Mouse (Mus musculus) midbrain, embryonic 12.5 days (tissue): ENCODE results near the gene Scube3. TPM values are rescaled to one million over a fixed set of nuclear protein-coding genes. Genes with fewer than 3 reads are reported as not detected.

ENCODE experiments used
- ATAC-seq: fragments of 200-750 bp; cut with Nextera tagmentation; 2 replicates; pipeline ENCODE4 v1.8.0; 2017; ENCODE audit warnings: low read depth, moderate TSS enrichment, moderate library complexity; ENCODE audit not compliant: low FRiP score
- H3K27ac ChIP-seq: fragments of 300-500 bp; sonication (generic); replicated peaks from 2 replicates; pipeline ENCODE4 v1.5.1; 2016; ENCODE audit warnings: mild to moderate bottlenecking
- H3K27me3 ChIP-seq: fragments of 300-500 bp; sonication (generic); 2 replicates; pipeline ENCODE4 v1.6.1; 2016; ENCODE audit warnings: mild to moderate bottlenecking
- H3K36me3 ChIP-seq: fragments of 300-500 bp; sonication (generic); 2 replicates; pipeline ENCODE4 v1.6.1; 2016
- H3K4me1 ChIP-seq: fragments of 300-500 bp; sonication (generic); 2 replicates; pipeline ENCODE4 v1.6.1; 2016
- H3K4me2 ChIP-seq: fragments of 300-500 bp; sonication (generic); replicated peaks from 2 replicates; pipeline ENCODE4 v1.6.1; 2016; ENCODE audit warnings: mild to moderate bottlenecking, moderate library complexity
- H3K4me3 ChIP-seq: fragments of 300-500 bp; sonication (generic); 2 replicates; pipeline ENCODE4 v1.5.1; 2016; ENCODE audit warnings: mild to moderate bottlenecking
- H3K9ac ChIP-seq: fragments of 300-500 bp; sonication (generic); replicated peaks from 2 replicates; pipeline ENCODE4 v1.6.1; 2016; ENCODE audit warnings: mild to moderate bottlenecking, moderate library complexity
- H3K9me3 ChIP-seq: fragments of 300-500 bp; sonication (generic); 2 replicates; pipeline ENCODE4 v1.6.1; 2016; ENCODE audit warnings: mild to moderate bottlenecking
- WGBS: fragments of 180-500 bp; shearing (Covaris S2); methylation state at CpG from one replicate; pipeline ENCODE4 v1.1.7; 2016; 5-methylcytosine and 5-hydroxymethylcytosine counted together
- polyA plus RNA-seq: library from polyadenylated mRNA; unstranded; fragments of >200 nt; fragmentation: Nextera tagmentation; extraction: Ambion mirVana; gene quantifications from 2 replicates; pipeline ENCODE4 v1.2.1, GENCODE M21; 2016

Gene Scube3
- polyA plus RNA-seq, 1 experiment from 2014 or later = 10.7 TPM

DNA sequence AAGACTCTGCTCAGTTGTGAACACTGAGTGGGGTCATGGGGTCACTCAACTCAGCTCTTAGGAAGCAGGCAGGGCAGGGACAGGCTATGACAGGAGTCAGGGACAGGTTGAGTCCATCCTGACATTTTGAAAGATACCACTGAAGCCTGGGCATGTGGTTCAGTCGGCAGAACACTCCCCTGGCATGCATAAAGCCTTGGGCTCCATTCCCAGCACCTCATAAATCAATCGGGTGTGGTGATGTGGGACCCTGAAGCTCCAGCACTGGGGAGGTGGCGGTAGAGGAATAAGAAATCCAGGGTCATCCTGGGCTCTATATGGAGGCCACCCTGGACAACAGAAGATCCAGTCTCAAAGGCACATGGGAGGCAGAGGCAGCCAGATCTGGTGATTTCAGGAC, 6.4 kb upstream of the Scube3 start:
- H3K27me3 ChIP-seq = peaks cover 28% of the 10 kb centered on the region
- ATAC-seq = no peak
- H3K27ac ChIP-seq = no peak overlapping the region

DNA sequence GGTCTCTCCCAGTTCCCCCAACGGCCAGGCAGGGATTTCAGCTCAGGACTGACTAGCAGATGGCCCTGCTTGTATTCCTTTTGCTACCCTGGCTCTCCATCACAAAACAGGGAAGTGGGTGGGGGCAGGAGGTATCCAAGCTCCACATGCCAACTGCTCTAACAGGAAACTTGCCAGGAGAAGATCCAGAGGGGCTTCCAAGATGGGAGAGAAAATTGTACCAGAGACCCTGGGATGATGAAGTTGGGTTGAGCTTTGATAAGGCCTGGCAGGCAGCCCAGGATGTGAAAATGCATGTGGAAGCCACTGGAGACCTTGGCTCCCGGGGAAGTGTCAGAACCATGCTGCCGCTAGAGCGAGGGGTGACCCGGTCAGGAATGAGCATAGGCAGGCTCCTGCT, 5.7 kb upstream of the Scube3 start:
- no peak for ATAC-seq
- Histone ChIP-seq H3K4me3 (no peak overlapping the region), H3K36me3 (no peaks in the 10 kb centered on the region), H3K9ac (no peak overlapping the region), H3K27ac (no peak overlapping the region), H3K4me2 (no peak overlapping the region), H3K4me1 (peaks cover 17% of the 10 kb centered on the region), H3K27me3 (peaks cover 28% of the 10 kb centered on the region), H3K9me3 (no peaks in the 10 kb centered on the region)
- WGBS = 54% methylated on average over 5 of the region's 5 CpGs

More for the DNA sequence above, 6.4 kb upstream of the Scube3 start:
- H3K9me3 ChIP-seq = no peaks in the 10 kb centered on the region
- peaks cover 10% of the 10 kb centered on the region for H3K4me1 ChIP-seq
- H3K4me3 ChIP-seq = no peak overlapping the region
- no peak overlapping the region for H3K9ac ChIP-seq
- H3K36me3 ChIP-seq = no peaks in the 10 kb centered on the region
- H3K4me2 ChIP-seq = no peak overlapping the region
- 87% methylated on average over 3 of the region's 3 CpGs for WGBS

DNA sequence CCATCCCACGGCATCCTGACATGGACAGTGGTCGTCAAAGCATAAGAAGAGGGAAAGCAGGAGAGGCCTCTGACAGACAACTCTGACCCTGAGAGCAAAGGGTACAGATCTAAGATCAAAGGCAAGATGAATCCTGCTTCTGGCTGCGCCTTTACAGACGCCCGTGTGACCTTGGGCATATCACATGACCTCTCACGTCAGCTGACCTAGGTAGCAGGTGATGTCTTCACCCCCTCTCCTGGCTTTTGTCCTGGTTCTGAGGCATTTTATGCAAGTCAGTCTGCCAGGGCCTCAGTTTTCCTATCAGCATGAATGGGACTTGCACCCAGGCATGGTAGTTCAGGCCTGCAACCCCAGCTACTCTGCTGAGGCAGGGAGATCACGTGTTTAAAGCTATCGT, 3.9 kb upstream of the Scube3 start:
- H3K36me3 ChIP-seq = no peaks in the 10 kb centered on the region
- WGBS = 87% methylated on average over 8 of the region's 8 CpGs
- no peak overlapping the region for H3K27ac ChIP-seq
- peaks cover 28% of the 10 kb centered on the region for H3K27me3 ChIP-seq
- no peak overlapping the region for H3K4me3 ChIP-seq
- H3K9me3 ChIP-seq = no peaks in the 10 kb centered on the region
- ATAC-seq = no peak
- no peak overlapping the region for H3K9ac ChIP-seq
- H3K4me2 ChIP-seq = no peak overlapping the region
- H3K4me1 ChIP-seq = peaks cover 24% of the 10 kb centered on the region

DNA sequence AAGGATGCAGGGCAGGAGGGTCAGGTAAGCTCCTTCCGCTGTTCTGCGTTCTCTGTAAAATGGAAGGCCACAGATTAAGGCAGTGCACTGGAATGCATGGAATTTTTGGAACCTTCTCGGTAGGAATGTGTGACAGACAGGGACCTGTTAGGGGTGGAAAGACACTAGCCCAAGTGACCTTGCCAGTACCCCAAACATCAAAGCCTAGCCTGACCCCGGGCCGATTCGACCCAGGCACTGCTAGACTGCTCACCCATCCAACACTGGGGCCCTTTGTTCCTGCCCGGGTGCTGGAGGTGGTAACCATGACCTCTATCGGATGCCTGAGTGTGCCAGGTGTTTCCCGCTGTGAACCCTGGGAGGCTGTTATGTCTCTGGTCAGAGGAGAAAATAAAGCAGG, 3.3 kb upstream of the Scube3 start:
- no peak for ATAC-seq
- Histone ChIP-seq H3K4me1 (peaks cover 26% of the 10 kb centered on the region), H3K27ac (no peak overlapping the region), H3K27me3 (peaks cover 28% of the 10 kb centered on the region), H3K4me3 (no peak overlapping the region), H3K9me3 (no peaks in the 10 kb centered on the region), H3K4me2 (no peak overlapping the region), H3K9ac (no peak overlapping the region), H3K36me3 (no peaks in the 10 kb centered on the region)
- 67% methylated on average over 9 of the region's 9 CpGs for WGBS

DNA sequence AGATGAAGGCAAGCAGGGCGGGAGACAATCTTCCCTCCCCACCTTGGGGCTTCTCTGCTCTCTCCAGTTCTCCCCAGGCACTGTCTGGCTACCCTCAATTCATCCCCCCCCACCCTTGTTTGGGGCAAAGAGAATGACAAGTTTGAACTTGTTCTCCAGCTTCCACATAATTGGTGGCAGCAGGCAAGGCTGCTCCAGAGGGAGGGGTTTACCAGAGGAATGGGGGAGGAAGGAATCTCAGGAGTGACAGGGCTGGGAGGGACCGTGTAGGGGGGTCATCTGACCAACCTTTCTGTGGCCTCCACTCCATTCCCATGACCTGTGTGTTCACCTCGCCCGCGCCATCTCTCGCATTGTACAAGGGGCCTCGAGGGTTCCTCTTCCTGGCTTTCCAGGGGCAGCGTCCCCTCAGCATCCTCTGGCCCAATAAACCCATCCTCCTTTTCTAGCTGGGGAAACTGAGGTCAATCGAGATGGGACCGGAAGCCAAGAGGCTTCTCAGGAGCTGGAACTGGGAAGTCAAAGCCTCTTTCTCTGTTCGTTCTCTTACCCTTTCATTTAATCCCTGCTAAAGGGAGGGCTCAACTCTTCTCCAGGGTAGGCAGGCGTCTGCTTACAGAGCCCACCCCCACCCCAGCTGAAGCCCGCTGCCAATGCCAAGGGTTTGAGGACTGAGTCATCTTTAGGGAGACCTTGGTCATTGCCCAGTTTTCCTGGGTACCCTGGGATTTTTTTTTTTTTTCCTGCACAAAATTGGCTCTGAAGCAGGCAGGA, 1.3 kb upstream of the Scube3 start:
- Histone ChIP-seq H3K4me2 (peak overlapping the region; percentile 74), H3K9me3 (no peaks in the 10 kb centered on the region), H3K27me3 (peaks cover 24% of the 10 kb centered on the region), H3K4me3 (no peak overlapping the region), H3K4me1 (peaks cover 45% of the 10 kb centered on the region), H3K36me3 (no peaks in the 10 kb centered on the region), H3K9ac (no peak overlapping the region), H3K27ac (peak overlapping the region; percentile 97)
- ATAC-seq = no peak
- 6% methylated on average over 13 of the region's 13 CpGs for WGBS

DNA sequence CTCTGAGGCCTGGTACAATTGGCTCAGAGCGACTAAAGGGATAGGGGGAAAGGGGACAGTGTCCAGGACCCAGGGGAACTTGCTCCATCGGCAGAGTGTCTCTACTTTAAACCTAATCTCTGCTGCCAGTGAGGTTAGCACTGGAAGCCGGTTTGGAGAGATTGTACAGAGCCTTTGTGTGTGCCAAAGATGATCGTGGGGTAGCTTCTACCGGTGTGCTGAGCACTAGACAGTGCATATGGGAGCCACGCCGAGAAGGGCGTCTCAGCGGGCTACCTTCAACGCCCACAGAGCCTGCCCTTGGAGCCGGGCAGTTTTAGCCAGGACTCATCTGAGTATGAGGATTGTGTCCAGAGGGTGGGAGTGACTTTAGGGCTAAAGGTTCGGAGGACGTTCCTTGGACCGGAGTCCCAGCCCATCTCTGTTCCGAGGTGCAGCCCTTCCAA, 713 bp upstream of the Scube3 start:
- peaks cover 52% of the 10 kb centered on the region for H3K4me1 ChIP-seq

DNA sequence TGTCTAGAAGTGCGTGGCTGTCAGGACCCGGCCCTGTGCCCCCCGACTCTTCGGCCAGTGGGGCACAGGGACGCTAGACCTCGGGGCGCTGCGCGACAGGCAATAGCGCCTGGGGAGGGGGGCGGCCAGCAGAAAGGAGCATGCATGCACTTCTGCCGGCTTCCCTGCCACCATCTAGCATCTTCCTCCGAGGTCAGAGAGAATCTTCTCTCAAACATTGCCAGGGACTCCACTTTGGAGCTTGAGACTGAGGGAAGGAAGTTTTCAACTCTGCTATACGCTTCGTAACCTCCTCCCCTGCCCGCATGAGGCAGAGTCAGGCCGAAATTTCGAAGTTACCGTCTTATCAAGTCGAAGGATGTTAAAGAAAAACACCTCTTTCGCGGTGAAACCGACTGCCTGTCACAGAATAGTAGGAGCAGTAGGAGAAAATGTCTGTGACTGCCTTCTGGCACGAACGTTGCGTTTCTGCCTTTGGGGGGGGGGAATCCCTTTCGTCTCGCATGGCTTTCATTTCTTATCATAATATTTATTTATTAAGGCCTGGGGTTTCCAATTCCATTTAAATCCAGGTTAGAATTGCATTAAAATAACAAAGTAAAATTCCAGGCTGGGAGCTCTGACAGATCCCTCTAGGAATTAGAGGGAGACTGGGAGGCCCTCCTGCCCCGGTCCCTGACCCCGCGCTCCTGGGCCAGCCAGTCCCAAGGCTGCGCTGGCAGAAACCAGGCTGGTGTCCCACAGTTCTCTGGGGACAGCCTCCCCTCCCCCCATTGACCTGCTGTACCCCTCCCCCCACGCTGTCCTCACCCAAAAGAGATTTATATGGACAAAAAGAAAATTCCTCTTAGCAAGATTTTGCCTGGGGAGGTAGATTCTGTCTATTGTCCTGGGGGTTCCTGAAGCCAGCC, 1.0 kb downstream of the Scube3 start:
- peaks cover 65% of the 10 kb centered on the region for H3K4me1 ChIP-seq
- under 1% methylated on average over 33 of the region's 33 CpGs for WGBS
- peak overlapping the region; percentile 74 for H3K4me2 ChIP-seq
- H3K36me3 ChIP-seq = no peaks in the 10 kb centered on the region
- peak overlapping the region; percentile 92 for H3K9ac ChIP-seq
- ATAC-seq = no peak
- H3K4me3 ChIP-seq = peak overlapping the region; percentile 71
- no peaks in the 10 kb centered on the region for H3K9me3 ChIP-seq
- peak overlapping the region; percentile 97 for H3K27ac ChIP-seq
- peaks cover 17% of the 10 kb centered on the region for H3K27me3 ChIP-seq

More for the DNA sequence above, 713 bp upstream of the Scube3 start:
- H3K4me2 ChIP-seq = peak overlapping the region; percentile 74
- peak overlapping the region; percentile 97 for H3K27ac ChIP-seq
- H3K27me3 ChIP-seq = peaks cover 24% of the 10 kb centered on the region
- WGBS = under 1% methylated on average over 15 of the region's 15 CpGs
- H3K4me3 ChIP-seq = peak overlapping the region; percentile 71
- peak overlapping the region; percentile 92 for H3K9ac ChIP-seq
- H3K36me3 ChIP-seq = no peaks in the 10 kb centered on the region
- no peaks in the 10 kb centered on the region for H3K9me3 ChIP-seq
- ATAC-seq = peak; percentile 31

DNA sequence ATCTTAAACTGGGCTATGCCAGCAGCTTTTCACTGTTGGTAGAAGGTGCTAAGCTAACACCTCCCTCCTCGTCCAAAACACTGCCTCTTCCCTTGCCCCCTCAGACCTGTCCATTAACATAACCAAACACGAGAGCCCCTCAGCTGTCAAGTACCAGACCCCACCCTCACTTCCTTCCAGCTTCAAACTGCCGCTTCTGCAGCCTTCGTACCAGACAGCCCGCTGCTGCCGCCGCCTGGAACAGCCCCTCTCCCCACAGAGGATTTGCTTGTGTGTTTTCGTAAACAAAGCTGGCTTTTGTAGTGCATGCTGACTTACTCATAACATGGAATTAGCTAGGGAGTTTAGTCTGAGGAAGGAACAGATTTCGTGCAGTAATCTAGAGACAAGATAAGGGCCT, 1.8 kb downstream of the Scube3 start:
- no peak for ATAC-seq
- Histone ChIP-seq H3K27ac (peak overlapping the region; percentile 97), H3K36me3 (no peaks in the 10 kb centered on the region), H3K4me1 (peaks cover 68% of the 10 kb centered on the region), H3K9me3 (no peaks in the 10 kb centered on the region), H3K4me2 (peak overlapping the region; percentile 74), H3K4me3 (peak overlapping the region; percentile 71), H3K9ac (peak overlapping the region; percentile 92), H3K27me3 (peaks cover 17% of the 10 kb centered on the region)
- under 1% methylated on average over 9 of the region's 9 CpGs for WGBS

DNA sequence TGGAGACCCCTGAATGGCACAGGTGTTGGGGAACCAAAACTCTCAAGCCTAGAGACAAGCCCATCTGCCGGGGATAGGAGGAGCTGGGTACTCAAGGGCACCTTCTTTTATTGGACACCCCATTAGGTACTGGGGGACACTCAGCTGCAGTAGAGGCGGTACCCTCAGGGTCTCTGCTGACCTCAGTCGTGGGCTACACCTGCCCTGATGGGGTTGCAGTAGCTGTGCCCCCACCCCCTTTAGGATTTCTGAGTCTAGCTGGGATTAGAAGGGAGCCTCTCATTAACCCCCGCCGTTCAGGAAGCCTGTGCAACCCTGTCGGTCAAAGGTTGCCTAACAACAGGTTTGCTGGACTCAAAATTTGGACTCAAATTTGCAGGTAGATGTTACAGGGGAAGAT, 2.3 kb downstream of the Scube3 start:
- Histone ChIP-seq H3K4me1 (peaks cover 69% of the 10 kb centered on the region), H3K4me2 (peak overlapping the region; percentile 74), H3K9me3 (no peaks in the 10 kb centered on the region), H3K27me3 (peaks cover 14% of the 10 kb centered on the region), H3K4me3 (peak overlapping the region; percentile 71), H3K27ac (peak overlapping the region; percentile 97), H3K9ac (peak overlapping the region; percentile 92), H3K36me3 (no peaks in the 10 kb centered on the region)
- no peak for ATAC-seq
- WGBS = 7% methylated on average over 6 of the region's 6 CpGs

DNA sequence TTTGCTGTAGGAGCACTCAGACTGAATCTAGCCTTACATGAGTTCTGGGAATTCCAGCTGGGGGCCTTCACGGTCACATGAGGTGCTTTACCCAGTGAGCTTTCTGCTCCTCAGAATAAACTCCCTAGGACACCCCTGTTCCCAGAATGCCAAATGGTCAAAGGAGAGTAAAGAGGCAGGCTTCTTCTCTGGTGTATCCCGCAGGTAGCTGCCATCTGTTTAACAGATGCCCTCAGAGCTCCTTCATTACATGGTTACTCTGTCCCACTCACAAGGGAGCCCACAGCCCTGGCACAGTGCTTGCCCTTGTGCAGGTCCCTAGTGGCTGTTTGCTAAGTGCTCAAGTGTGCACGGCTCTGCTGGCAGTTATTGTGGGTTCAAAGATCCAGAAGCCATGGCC, 6.3 kb downstream of the Scube3 start:
- WGBS = 77% methylated on average over 3 of the region's 3 CpGs
- Histone ChIP-seq H3K36me3 (peaks cover 7% of the 10 kb centered on the region; the same call in 1 of the 2 replicates), H3K4me1 (peaks cover 53% of the 10 kb centered on the region), H3K27ac (no peak overlapping the region), H3K9me3 (no peaks in the 10 kb centered on the region), H3K9ac (no peak overlapping the region), H3K27me3 (peaks cover 4% of the 10 kb centered on the region; the same call in 1 of the 2 replicates), H3K4me2 (no peak overlapping the region), H3K4me3 (no peak overlapping the region)
- no peak for ATAC-seq

DNA sequence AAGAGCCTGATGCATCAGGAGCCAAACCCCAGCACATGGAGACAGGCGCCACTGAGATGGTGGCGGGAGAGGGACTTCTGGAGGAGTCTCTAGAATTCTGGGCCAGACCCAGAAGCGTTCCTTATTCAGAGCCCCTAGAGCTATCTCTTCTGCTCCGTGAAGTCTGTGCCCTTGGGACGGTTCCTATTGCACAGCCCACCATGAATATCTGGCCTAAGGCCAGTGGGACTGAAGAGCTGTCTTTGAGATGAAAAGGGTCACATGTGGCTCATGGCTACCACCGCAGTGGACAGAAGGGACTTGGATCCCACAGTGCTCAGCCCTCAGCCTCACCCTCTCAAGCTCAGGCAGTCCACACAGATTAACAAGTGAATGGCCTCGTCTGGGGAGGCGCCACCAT, 7.8 kb downstream of the Scube3 start:
- Histone ChIP-seq H3K36me3 (peaks cover 19% of the 10 kb centered on the region), H3K4me3 (no peak overlapping the region), H3K4me1 (peaks cover 38% of the 10 kb centered on the region), H3K9ac (no peak overlapping the region; the same call in 1 of the 2 replicates), H3K9me3 (no peaks in the 10 kb centered on the region), H3K4me2 (no peak overlapping the region), H3K27me3 (peaks cover 2% of the 10 kb centered on the region; the same call in 1 of the 2 replicates), H3K27ac (0 out of 2 replicates have a peak overlapping the region, but pooled peaks have one; percentile 15)
- WGBS = 69% methylated on average over 8 of the region's 8 CpGs
- ATAC-seq = no peak

DNA sequence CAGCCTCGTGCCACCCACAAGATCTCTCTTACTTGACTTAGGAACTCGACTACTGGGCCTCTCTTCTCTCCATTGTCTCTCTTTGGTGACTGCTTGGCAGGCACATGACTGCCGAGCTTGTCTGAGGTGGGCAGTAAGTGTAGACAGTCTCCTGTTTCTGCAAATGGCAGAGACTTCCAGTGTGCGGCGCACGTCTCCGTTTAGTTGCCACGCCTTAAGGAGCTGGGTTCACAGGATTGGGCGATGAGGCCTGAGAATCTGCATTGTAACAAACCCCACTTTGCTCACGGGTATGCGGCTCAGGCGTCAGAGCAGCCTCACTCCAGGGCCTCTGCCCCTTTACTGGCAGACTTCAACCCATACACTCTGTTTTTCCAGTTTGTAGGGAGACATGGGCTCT, 8.5 kb downstream of the Scube3 start:
- no peak for ATAC-seq
- H3K4me1 ChIP-seq = peaks cover 31% of the 10 kb centered on the region
- no peak overlapping the region for H3K4me2 ChIP-seq
- no peak overlapping the region for H3K4me3 ChIP-seq
- H3K9me3 ChIP-seq = no peaks in the 10 kb centered on the region
- no peak overlapping the region for H3K9ac ChIP-seq
- no peaks in the 10 kb centered on the region for H3K27me3 ChIP-seq
- WGBS = 68% methylated on average over 12 of the region's 12 CpGs
- H3K36me3 ChIP-seq = peaks cover 26% of the 10 kb centered on the region
- no peak overlapping the region for H3K27ac ChIP-seq
